Mouse (Mus musculus) hindbrain, embryonic 14.5 days (tissue): Measurements from ENCODE around the gene Klk1b4. TPM values are rescaled to one million over a fixed set of nuclear protein-coding genes. Genes with fewer than 3 reads are reported as not detected.
"Not testable (repeated sequence)": the region's sequence is repeated elsewhere in the genome, so short reads cannot be mapped to it uniquely, and the experiment has no call there.

Experiments used
- ATAC-seq: fragments of 200-750 bp; cut with Nextera tagmentation; 2 replicates; pipeline ENCODE4 v1.8.0; 2017; ENCODE audit warnings: moderate number of reproducible peaks, mild to moderate bottlenecking, moderate TSS enrichment, moderate library complexity; ENCODE audit not compliant: low FRiP score
- DNase-seq: peaks from one replicate; pipeline ENCODE4 v3.0.0-alpha.2; 2015; ENCODE audit warnings: low spot score
- H3K27ac ChIP-seq: fragments of 300-500 bp; sonication (generic); 2 replicates; pipeline ENCODE4 v1.5.1; 2014; ENCODE audit warnings: mild to moderate bottlenecking, moderate library complexity
- H3K27me3 ChIP-seq: fragments of 300-500 bp; sonication (generic); 2 replicates; pipeline ENCODE4 v1.6.1; 2014; ENCODE audit warnings: mild to moderate bottlenecking, low read length, mixed read lengths; ENCODE audit not compliant: control insufficient read depth, insufficient read depth
- H3K36me3 ChIP-seq: fragments of 300-500 bp; sonication (generic); replicated peaks from 2 replicates; pipeline ENCODE4 v1.6.1; 2014; ENCODE audit not compliant: control insufficient read depth, insufficient read depth
- H3K4me1 ChIP-seq: fragments of 300-500 bp; sonication (generic); replicated peaks from 2 replicates; pipeline ENCODE4 v1.6.1; 2014; ENCODE audit warnings: antibody characterized with exemption, low read length, mixed read lengths; ENCODE audit not compliant: control insufficient read depth, insufficient read depth
- H3K4me2 ChIP-seq: fragments of 300-500 bp; sonication (generic); replicated peaks from 2 replicates; pipeline ENCODE4 v1.6.1; 2014; ENCODE audit warnings: mild to moderate bottlenecking, moderate library complexity
- H3K4me3 ChIP-seq: fragments of 300-500 bp; sonication (generic); replicated peaks from 2 replicates; pipeline ENCODE4 v1.5.1; 2014; ENCODE audit warnings: mild to moderate bottlenecking, low read length
- H3K9ac ChIP-seq: fragments of 300-500 bp; sonication (generic); 2 replicates; pipeline ENCODE4 v1.6.1; 2014
- H3K9me3 ChIP-seq: fragments of 300-500 bp; sonication (generic); 2 replicates; pipeline ENCODE4 v1.6.1; 2016; ENCODE audit warnings: low read length; ENCODE audit not compliant: control insufficient read depth
- WGBS: fragments of 180-500 bp; shearing (Covaris S2); extraction: QIAGEN DNeasy Blood & Tissue Kit; methylation state at CpG from one replicate; pipeline ENCODE4 v1.1.7; 2014; 5-methylcytosine and 5-hydroxymethylcytosine counted together
- polyA plus RNA-seq: library from polyadenylated mRNA; unstranded; fragments of >200 nt; fragmentation: Nextera tagmentation; extraction: Ambion mirVana; gene quantifications from 2 replicates; pipeline ENCODE4 v1.2.1, GENCODE M21; 2014

Klk1b4 gene
- polyA plus RNA-seq, 1 experiment from 2014 or later: not detected

DNA sequence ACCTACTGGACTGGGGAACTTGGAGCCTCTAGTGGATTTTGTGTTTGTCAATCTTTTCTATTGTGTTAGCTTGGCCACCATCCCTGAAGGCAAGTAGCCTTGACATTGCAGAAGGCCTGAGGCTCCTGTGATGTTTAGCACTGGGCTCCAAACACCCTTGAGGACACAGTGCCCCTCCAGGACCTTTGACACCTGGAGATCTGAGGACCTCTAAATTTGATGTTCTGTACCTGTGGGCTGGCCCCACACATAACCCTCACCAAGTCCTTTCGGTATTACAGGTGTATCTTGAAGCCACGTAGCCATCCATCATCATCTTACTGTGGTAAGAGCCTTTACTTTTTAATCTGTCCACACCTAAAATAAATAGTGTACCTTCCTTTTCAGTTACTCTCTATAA lies 40.7 kb downstream of the Klk1b4 start:
- Histone ChIP-seq H3K9me3 (no peaks in the 10 kb centered on the region), H3K4me1 (peaks cover 13% of the 10 kb centered on the region), H3K4me2 (peak overlapping the region; percentile 74), H3K4me3 (peak overlapping the region; percentile 86), H3K27ac (0 out of 2 replicates have a peak overlapping the region, but pooled peaks have one; percentile 38), H3K36me3 (peaks cover 53% of the 10 kb centered on the region), H3K27me3 (no peaks in the 10 kb centered on the region), H3K9ac (peak overlapping the region; percentile 96)
- ATAC-seq (no peak), DNase-seq (no peak)
- 94% methylated on average over 2 of the region's 2 CpGs for WGBS

DNA sequence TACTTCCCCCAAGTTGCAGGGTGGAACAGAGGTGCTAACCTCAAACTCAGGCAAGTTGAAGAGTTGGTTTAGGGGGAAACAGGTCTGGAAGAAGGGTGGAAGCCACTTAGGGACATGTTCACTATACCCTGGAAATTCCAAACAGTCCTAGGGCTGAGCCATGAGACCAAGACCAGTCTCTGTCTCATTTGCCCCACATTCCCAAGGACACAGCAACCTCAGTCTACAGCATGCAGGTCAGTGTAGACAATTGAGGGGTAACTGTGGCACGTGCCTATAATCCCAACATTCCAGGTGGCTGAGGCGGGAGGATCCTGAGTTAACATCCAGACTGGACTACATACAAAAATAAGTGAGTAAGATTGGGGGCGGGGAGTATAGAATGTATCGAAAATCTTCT lies 42.0 kb downstream of the Klk1b4 start:
- 96% methylated on average over 4 of the region's 4 CpGs for WGBS
- ATAC-seq: no peak
- no peaks in the 10 kb centered on the region for H3K27me3 ChIP-seq
- peaks cover 65% of the 10 kb centered on the region for H3K36me3 ChIP-seq
- H3K9me3 ChIP-seq: no peaks in the 10 kb centered on the region
- H3K27ac ChIP-seq: no peak overlapping the region
- no peak overlapping the region for H3K9ac ChIP-seq
- no peak overlapping the region; the same call in 1 of the 2 replicates for H3K4me2 ChIP-seq
- DNase-seq: no peak
- H3K4me3 ChIP-seq: no peak overlapping the region; the same call in 1 of the 2 replicates
- peaks cover 13% of the 10 kb centered on the region for H3K4me1 ChIP-seq

DNA sequence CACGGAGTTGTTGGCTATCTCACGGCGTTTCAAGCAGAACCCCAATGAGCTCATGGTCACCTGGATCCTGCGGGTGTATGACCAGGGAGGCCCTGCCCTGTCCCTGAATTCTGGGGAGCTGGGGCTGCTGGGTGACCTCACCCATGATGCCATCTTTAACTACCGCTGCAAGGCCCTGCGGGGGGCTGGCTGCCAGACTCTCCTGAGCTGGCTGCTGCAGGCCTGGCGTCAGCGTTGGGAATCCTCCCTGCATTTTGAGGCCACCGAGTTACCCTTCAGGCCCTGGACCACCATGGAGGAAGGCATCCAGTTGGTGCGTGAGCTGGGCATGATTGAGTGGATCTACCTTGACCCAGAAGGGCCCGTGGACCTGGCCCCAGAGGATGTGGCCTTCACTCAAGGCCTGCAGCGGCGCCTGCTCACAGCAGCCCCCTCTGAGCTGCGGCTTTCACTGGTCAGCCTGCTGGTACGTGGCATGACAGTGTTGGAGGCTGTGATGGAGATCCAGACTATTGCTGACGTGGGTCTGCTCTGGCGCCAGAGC lies 43.6 kb downstream of the Klk1b4 start:
- not testable (repeated sequence) for H3K27me3 ChIP-seq, H3K4me2 ChIP-seq, DNase-seq, H3K4me3 ChIP-seq, H3K9ac ChIP-seq, H3K9me3 ChIP-seq, ATAC-seq, H3K27ac ChIP-seq
- peaks cover 71% of the 10 kb centered on the region for H3K36me3 ChIP-seq
- 95% methylated on average over 17 of the region's 17 CpGs for WGBS
- H3K4me1 ChIP-seq: peaks cover 13% of the 10 kb centered on the region

DNA sequence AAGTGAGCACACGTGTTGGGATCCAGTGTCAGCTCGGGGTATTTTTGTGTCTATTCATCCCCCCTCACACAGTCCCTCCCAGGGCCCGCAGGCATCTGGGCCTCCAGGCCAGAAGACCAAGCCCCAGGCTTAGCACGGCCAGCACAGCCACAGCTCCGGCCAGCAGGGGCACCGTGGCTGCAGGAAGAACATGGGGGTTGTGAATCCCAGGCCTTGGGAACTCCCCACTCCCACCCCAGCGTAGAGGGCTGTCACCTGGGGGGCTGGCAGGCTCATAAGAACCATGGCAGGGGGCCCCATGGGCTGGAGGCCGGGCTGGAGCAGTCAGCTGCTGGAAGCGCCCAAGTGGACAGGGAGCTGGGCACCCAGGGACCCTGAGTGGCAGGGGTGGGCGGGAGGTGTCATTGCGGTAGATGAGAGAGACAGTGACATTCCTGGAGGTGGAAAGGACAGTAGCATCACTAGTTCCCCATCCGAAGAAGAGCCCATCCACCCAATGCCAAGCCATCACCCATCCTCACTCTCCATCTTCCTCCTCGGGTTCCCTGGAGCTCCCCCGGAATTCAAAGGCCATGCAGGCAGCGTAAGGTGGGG lies 45.9 kb downstream of the Klk1b4 start:
- DNase-seq: no peak
- peaks cover 8% of the 10 kb centered on the region for H3K4me1 ChIP-seq

DNA sequence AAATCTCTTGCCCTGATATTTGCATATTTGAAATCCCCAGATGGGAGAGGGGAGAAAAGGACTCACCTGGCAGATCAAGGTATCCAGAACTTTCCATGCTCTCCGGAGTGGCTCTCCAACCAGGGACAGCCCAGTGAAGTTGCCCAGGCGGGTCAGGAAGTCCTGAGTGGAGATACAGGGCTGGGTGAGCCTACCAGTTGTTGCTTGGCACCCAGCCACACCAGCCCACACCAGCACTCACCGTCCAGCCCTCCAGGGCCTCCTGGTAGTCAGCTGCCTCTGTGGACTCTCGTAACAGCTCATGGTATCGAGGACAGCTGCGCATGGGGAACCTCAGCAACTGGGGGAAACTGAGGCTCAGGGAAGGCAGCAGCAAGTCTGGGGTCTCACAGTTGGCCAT lies 47.7 kb downstream of the Klk1b4 start:
- WGBS: 83% methylated on average over 6 of the region's 6 CpGs
- no peaks in the 10 kb centered on the region; the same call in 1 of the 2 replicates for H3K4me1 ChIP-seq
- H3K36me3 ChIP-seq: peaks cover 49% of the 10 kb centered on the region
- H3K27ac ChIP-seq: no peak overlapping the region
- ATAC-seq (no peak), DNase-seq (no peak)
- no peaks in the 10 kb centered on the region for H3K9me3 ChIP-seq
- no peak overlapping the region for H3K9ac ChIP-seq
- H3K27me3 ChIP-seq: no peaks in the 10 kb centered on the region
- H3K4me2 ChIP-seq: no peak overlapping the region
- H3K4me3 ChIP-seq: no peak overlapping the region

More for the DNA sequence above, 45.9 kb downstream of the Klk1b4 start:
- WGBS: 75% methylated on average over 15 of the region's 15 CpGs
- Histone ChIP-seq H3K4me3 (no peak overlapping the region), H3K4me2 (no peak overlapping the region), H3K36me3 (peaks cover 67% of the 10 kb centered on the region), H3K9ac (0 out of 2 replicates have a peak overlapping the region, but pooled peaks have one; percentile 3), H3K9me3 (no peaks in the 10 kb centered on the region), H3K27me3 (no peaks in the 10 kb centered on the region), H3K27ac (no peak overlapping the region)
- no peak for ATAC-seq

DNA sequence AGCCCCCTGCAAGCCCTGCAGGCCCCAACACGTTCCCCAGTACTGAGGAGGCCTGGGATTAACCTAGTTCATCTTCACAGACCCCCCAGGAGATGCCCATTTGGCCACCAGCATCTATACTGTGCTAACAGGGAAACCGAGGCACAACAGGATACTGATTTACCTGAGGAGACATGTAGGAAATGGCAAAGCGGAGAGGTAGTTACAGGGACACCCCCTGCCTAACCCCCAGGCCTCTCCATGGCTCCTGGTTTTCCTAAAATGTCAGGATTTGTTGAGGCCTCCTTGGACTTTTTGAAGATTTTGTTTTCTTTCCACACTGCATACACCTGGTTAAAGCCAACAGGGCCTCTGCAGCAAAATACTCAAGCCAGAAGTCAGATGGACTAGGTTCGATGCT lies 50.0 kb downstream of the Klk1b4 start, which contains the start of gene Acp4:
TSS of gene Acp4 (minus strand) at position 101 of the 400 bp plus-strand sequence.
- no peak for ATAC-seq
- WGBS: 77% methylated on average over 4 of the region's 4 CpGs
- H3K4me1 ChIP-seq: no peaks in the 10 kb centered on the region; the same call in 1 of the 2 replicates

DNA sequence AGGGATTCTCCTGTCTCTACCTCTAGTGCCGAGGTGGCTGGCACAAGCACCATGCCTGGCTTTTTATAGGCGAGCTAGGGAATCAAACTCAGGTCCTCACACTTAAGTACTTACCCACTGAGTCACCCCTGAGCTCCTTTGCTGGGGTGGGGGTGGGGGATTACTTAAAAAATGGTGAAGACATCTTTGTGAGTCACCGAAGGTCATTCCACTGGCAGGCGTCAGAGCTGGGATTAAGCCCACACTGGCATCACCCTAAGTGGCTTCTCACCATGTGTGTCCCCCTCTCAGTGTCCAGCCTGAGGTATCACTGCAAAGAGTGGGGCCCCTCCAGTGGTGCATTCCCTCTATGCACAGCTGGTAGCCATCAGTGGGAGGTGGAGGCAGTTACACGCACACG lies 53.2 kb downstream of the Klk1b4 start:
- H3K9me3 ChIP-seq: no peaks in the 10 kb centered on the region
- H3K27ac ChIP-seq: no peak overlapping the region
- DNase-seq: no peak
- peaks cover 6% of the 10 kb centered on the region for H3K4me1 ChIP-seq
- H3K27me3 ChIP-seq: 0 out of 2 replicates have a peak, but pooled peaks cover 3% of the 10 kb centered on the region
- H3K36me3 ChIP-seq: no peaks in the 10 kb centered on the region
- 72% methylated on average over 6 of the region's 6 CpGs for WGBS
- ATAC-seq: no peak
- no peak overlapping the region for H3K9ac ChIP-seq
- no peak overlapping the region for H3K4me3 ChIP-seq
- H3K4me2 ChIP-seq: no peak overlapping the region

More for the DNA sequence above, 50.0 kb downstream of the Klk1b4 start, which contains the start of gene Acp4:
- peaks cover 25% of the 10 kb centered on the region for H3K36me3 ChIP-seq
- no peak within 1 kb of the TSS for H3K4me3 ChIP-seq
- no peaks in the 10 kb centered on the region for H3K9me3 ChIP-seq
- H3K27me3 ChIP-seq: 0 out of 2 replicates have a peak, but pooled peaks cover 3% of the 10 kb centered on the region
- no peak within 1 kb of the TSS for H3K4me2 ChIP-seq
- DNase-seq: no peak
- H3K9ac ChIP-seq: no peak within 1 kb of the TSS
- no peak within 1 kb of the TSS for H3K27ac ChIP-seq

DNA sequence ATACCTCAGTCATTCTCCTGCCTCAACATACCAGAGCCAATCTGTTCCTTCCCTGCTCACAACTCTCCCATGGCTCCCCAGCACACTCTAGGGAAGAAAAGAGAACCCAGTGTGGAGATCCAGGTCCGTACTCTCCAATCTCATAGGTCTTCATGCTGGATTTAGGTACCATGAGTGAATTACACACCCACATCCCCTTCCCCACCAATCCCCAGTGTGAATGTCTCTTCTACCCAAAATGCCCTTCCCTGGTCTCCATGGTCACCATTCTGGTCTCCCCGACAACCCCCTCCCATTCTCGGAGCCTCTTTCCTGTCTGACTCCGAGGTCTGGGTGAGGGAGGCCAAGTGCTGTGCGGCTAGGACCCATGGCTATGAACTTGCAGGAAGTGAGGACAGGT lies 53.9 kb downstream of the Klk1b4 start, which contains the start of gene Gm15517:
TSS of gene Gm15517 (plus strand) at position 301 of the 400 bp plus-strand sequence.
- ATAC-seq (no peak), DNase-seq (no peak)
- H3K27ac ChIP-seq: no peak within 1 kb of the TSS
- H3K9me3 ChIP-seq: no peaks in the 10 kb centered on the region
- no peak within 1 kb of the TSS for H3K4me3 ChIP-seq
- H3K36me3 ChIP-seq: no peaks in the 10 kb centered on the region
- H3K4me1 ChIP-seq: peaks cover 6% of the 10 kb centered on the region
- no peak within 1 kb of the TSS for H3K9ac ChIP-seq
- no peak within 1 kb of the TSS for H3K4me2 ChIP-seq
- H3K27me3 ChIP-seq: 0 out of 2 replicates have a peak, but pooled peaks cover 3% of the 10 kb centered on the region
- 49% methylated on average over 5 of the region's 5 CpGs for WGBS
